Mouse (Mus musculus) kidney, adult 2 months (tissue): ENCODE data around the gene Zfp282.

Experiments used
- CTCF ChIP-seq: fragments of 200-500 bp; conservative IDR thresholded peaks from 2 replicates; pipeline ENCODE4 v1.5.1; 2011; ENCODE audit warnings: low read depth, mild to moderate bottlenecking, control low read depth, low read length, moderate library complexity, mixed read lengths; ENCODE audit not compliant: insufficient read depth, insufficient read length
- POLR2A ChIP-seq: fragments of 200-500 bp; IDR thresholded peaks from one replicate; pipeline ENCODE4 v1.6.1; 2011; ENCODE audit warnings: low read depth, low read length, control low read depth

- no peak for TF ChIP-seq CTCF
- TF ChIP-seq POLR2A: no peak
Measured at GRCm38 (mm10) chr6:47919646-47920446, 42.8 kb downstream of the Zfp282 start.
